Mouse (Mus musculus) heart, embryonic 14.5 days (tissue): ENCODE measurements around the gene Pmpcb. TPM values are rescaled to one million over a fixed set of nuclear protein-coding genes. Genes with fewer than 3 reads are reported as not detected.

ENCODE experiments used
- ATAC-seq: fragments of 200-750 bp; cut with Nextera tagmentation; 2 replicates; pipeline ENCODE4 v1.8.0; 2017; ENCODE audit warnings: low read depth, moderate TSS enrichment; ENCODE audit not compliant: insufficient number of reproducible peaks, insufficient read depth, low FRiP score
- H3K27ac ChIP-seq, 2 experiments: fragments of 200-500 bp in 1 of 2; fragments of 300-500 bp in 1 of 2; sonication (generic) in 1 of 2; replicated peaks in 1 of 2; 2 replicates each; pipeline ENCODE4 v1.5.1; 2012 to 2014; ENCODE audit warnings: low read depth in 2 of 2, low read length in 2 of 2, control low read depth in 1 of 2, mild to moderate bottlenecking in 1 of 2, mixed read lengths in 1 of 2; ENCODE audit not compliant: control insufficient read depth in 1 of 2, insufficient read depth in 1 of 2
- H3K27me3 ChIP-seq: fragments of 300-500 bp; sonication (generic); 2 replicates; pipeline ENCODE4 v1.6.1; 2014; ENCODE audit warnings: mild to moderate bottlenecking, low read length, control low read depth; ENCODE audit not compliant: control insufficient read depth, insufficient read depth
- H3K36me3 ChIP-seq: fragments of 300-500 bp; sonication (generic); 2 replicates; pipeline ENCODE4 v1.6.1; 2014; ENCODE audit warnings: mild to moderate bottlenecking, control low read depth, low read length, mixed read lengths; ENCODE audit not compliant: control insufficient read depth, insufficient read depth
- H3K4me1 ChIP-seq, 2 experiments: fragments of 200-500 bp in 1 of 2; fragments of 300-500 bp in 1 of 2; sonication (generic) in 1 of 2; 2 replicates each; pipeline ENCODE4 v1.6.1; 2012 to 2014; ENCODE audit warnings: low read length in 2 of 2, control low read depth in 1 of 2, mixed read lengths in 1 of 2; ENCODE audit not compliant: control insufficient read depth in 2 of 2, insufficient read depth in 2 of 2
- H3K4me2 ChIP-seq: fragments of 300-500 bp; sonication (generic); 2 replicates; pipeline ENCODE4 v1.6.1; 2014; ENCODE audit warnings: mild to moderate bottlenecking, low read length
- H3K4me3 ChIP-seq, 2 experiments: fragments of 200-500 bp in 1 of 2; fragments of 300-500 bp in 1 of 2; sonication (generic) in 1 of 2; 2 replicates each; pipeline ENCODE4 v1.5.1; 2012 to 2014; ENCODE audit warnings: low read length in 2 of 2, mild to moderate bottlenecking in 2 of 2, control low read depth in 1 of 2, low read depth in 1 of 2, moderate library complexity in 1 of 2; ENCODE audit not compliant: control insufficient read depth in 1 of 2, insufficient read depth in 1 of 2
- H3K9ac ChIP-seq: fragments of 300-500 bp; sonication (generic); 2 replicates; pipeline ENCODE4 v1.6.1; 2014; ENCODE audit warnings: mild to moderate bottlenecking, low read length
- H3K9me3 ChIP-seq: fragments of 300-500 bp; sonication (generic); 2 replicates; pipeline ENCODE4 v1.6.1; 2016; ENCODE audit warnings: low read length, control low read depth; ENCODE audit not compliant: control insufficient read depth
- WGBS: fragments of 180-500 bp; shearing (Covaris S2); extraction: QIAGEN DNeasy Blood & Tissue Kit; methylation state at CpG from one replicate; pipeline ENCODE4 v1.1.7; 2014; 5-methylcytosine and 5-hydroxymethylcytosine counted together
- polyA plus RNA-seq: library from polyadenylated mRNA; unstranded; fragments of >200 nt; fragmentation: Nextera tagmentation; extraction: Ambion mirVana; gene quantifications from 2 replicates; pipeline ENCODE4 v1.2.1, GENCODE M21; 2014

Pmpcb gene
- polyA plus RNA-seq, 1 experiment from 2014 or later, result 165 TPM

- no peaks in the 10 kb centered on the region for H3K9me3 ChIP-seq
- WGBS, result 93% methylated on average over 4 of the region's 4 CpGs
- no peak overlapping the region for H3K4me2 ChIP-seq
- no peak overlapping the region for H3K27ac ChIP-seq
- ATAC-seq, result no peak
- H3K27me3 ChIP-seq, result no peaks in the 10 kb centered on the region
- peaks cover 0 to 2% of the 10 kb centered on the region in 2 experiments; a peak in 2 of 4 replicates for H3K4me1 ChIP-seq
- no peak overlapping the region for H3K4me3 ChIP-seq
- H3K9ac ChIP-seq, result no peak overlapping the region
- H3K36me3 ChIP-seq, result no peaks in the 10 kb centered on the region
Measured at GRCm38 (mm10) chr5:21714447-21714846, 22.5 kb upstream of the Pmpcb start.

DNA sequence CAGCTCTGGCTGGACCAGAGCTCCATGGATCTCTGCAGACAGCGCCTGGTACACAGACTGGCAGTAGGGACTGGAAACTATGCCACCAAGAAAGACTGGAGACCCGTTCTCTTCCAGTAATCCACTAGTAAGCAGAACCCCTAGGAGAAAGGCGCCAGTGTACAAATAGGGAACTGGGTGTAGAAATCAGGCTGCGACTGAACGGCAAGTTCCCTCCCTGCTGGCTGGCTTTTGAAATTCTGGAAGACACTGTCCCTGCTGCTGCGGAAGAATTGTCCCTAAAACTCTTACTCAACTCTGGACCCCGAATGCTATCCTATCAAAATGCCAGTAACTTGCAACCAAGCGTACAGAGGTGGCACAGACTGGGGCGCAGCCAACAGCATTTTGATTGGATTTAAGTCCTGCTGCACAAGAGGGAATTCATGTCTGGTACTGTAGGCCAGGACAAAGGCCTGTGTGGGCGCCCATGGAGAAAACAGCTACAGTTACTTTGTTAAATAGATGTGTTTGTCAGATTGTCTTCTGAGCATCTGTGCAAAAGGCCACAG lies 19.7 kb upstream of the Pmpcb start:
- Histone ChIP-seq H3K4me2 (no peak overlapping the region), H3K9me3 (no peaks in the 10 kb centered on the region), H3K27ac (no peak overlapping the region), H3K9ac (no peak overlapping the region), H3K36me3 (no peaks in the 10 kb centered on the region), H3K4me1 (peaks cover 0 to under 1% of the 10 kb centered on the region in 2 experiments; a peak in 2 of 4 replicates), H3K27me3 (no peaks in the 10 kb centered on the region), H3K4me3 (no peak overlapping the region)
- no peak for ATAC-seq
- 86% methylated on average over 10 of the region's 10 CpGs for WGBS

DNA sequence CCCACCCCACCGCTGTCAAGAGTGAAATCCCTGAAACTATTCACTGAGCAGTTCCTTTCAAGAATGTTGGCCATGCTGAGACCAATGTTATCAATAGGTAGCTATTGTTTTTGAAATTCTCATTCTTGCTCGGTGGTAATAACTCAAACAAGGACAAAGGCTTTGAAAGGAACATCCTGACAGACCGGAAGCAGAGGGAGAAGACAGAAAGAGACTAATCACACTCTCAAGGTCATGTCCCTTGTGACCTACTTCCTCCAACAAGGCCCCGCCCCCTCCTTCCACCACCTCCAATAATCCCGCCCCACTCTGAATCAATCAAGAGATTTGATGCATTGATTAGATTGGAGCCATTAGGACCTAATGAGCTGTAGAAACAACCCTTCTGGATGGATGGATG lies 18.4 kb upstream of the Pmpcb start:
- H3K27me3 ChIP-seq, result no peaks in the 10 kb centered on the region
- no peak overlapping the region for H3K4me3 ChIP-seq
- H3K4me2 ChIP-seq, result no peak overlapping the region
- no peak for ATAC-seq
- no peaks in the 10 kb centered on the region for H3K9me3 ChIP-seq
- no peak overlapping the region for H3K9ac ChIP-seq
- H3K36me3 ChIP-seq, result no peaks in the 10 kb centered on the region
- WGBS, result 82% methylated on average over 5 of the region's 5 CpGs
- H3K27ac ChIP-seq, result no peak overlapping the region
- H3K4me1 ChIP-seq, result no peaks in the 10 kb centered on the region; a peak in 2 of 4 replicates

DNA sequence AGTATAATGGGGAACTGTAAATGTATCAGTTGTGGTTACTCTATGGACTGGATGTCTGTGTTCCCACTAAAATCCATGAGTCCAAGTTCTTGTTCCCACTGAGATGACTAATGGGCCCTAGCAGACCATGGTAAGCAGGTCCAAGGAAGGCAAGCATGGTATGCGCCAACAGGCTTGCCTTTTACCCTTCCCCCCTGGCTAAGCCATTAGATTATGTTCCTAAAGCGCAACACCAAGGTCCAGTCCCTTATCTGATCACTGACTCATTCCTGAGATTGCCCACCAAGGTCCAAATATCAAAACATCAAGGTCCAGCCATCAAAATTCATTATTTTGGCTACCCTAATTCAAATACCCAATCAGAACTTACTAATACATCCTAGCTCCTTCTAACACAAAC lies 17.7 kb upstream of the Pmpcb start:
- Histone ChIP-seq H3K27ac (no peak overlapping the region), H3K9me3 (no peaks in the 10 kb centered on the region), H3K4me1 (no peaks in the 10 kb centered on the region; a peak in 2 of 4 replicates), H3K4me2 (no peak overlapping the region), H3K9ac (no peak overlapping the region), H3K36me3 (no peaks in the 10 kb centered on the region), H3K27me3 (no peaks in the 10 kb centered on the region), H3K4me3 (no peak overlapping the region)
- 90% methylated on average over 2 of the region's 2 CpGs for WGBS
- ATAC-seq, result no peak

GRCm38 (mm10) chr5:21724427-21724826 lies 12.5 kb upstream of the Pmpcb start:
- Histone ChIP-seq H3K36me3 (no peaks in the 10 kb centered on the region), H3K4me1 (peaks cover 0 to 10% of the 10 kb centered on the region in 2 experiments; a peak in 2 of 4 replicates), H3K27me3 (no peaks in the 10 kb centered on the region), H3K4me2 (peak overlapping the region; percentile 14; the same call in 1 of the 2 replicates), H3K9ac (0 out of 2 replicates have a peak overlapping the region, but pooled peaks have one; percentile 2), H3K4me3 (no peak overlapping the region), H3K9me3 (no peaks in the 10 kb centered on the region), H3K27ac (peak overlapping the region; percentile 47 to 62; a peak in 3 of 4 replicates)
- 67% methylated on average over 1 of the region's 1 CpGs for WGBS
- no peak for ATAC-seq

- H3K4me2 ChIP-seq, result peak overlapping the region; percentile 14
- peaks cover 0 to 10% of the 10 kb centered on the region in 2 experiments; a peak in 2 of 4 replicates for H3K4me1 ChIP-seq
- peak overlapping the region in 1 of 2 experiments; percentile 62; a peak in 3 of 4 replicates for H3K27ac ChIP-seq
- no peaks in the 10 kb centered on the region for H3K36me3 ChIP-seq
- no peak overlapping the region for H3K4me3 ChIP-seq
- H3K9ac ChIP-seq, result no peak overlapping the region
- no peak for ATAC-seq
- H3K9me3 ChIP-seq, result no peaks in the 10 kb centered on the region
- 24% methylated on average over 7 of the region's 7 CpGs for WGBS
- H3K27me3 ChIP-seq, result no peaks in the 10 kb centered on the region
Measured at GRCm38 (mm10) chr5:21724872-21725271, 12.1 kb upstream of the Pmpcb start.

DNA sequence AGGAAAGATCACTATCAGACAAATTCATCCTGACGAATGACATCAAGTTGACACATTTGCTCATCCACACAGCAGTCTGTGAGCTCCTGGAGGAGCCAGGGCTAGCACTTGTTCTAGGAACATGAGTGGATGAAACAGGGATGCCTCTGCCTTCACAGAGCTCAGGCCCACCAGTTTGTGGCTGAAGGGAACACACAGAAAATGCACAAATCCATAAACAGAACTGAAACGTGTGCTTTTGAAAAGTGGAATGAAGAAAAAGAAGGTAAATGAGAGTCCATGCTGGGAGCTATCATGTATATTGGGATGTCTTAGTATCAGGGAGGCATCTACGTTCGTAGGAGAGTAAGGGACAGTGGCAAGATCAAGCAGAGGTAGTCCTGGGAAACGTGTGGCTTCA lies 7.8 kb upstream of the Pmpcb start:
- no peak for ATAC-seq

More for the DNA sequence above, 7.8 kb upstream of the Pmpcb start:
- WGBS, result 76% methylated on average over 5 of the region's 5 CpGs
- Histone ChIP-seq H3K4me1 (peaks cover 0 to 15% of the 10 kb centered on the region in 2 experiments; a peak in 2 of 4 replicates), H3K4me3 (no peak overlapping the region), H3K27me3 (no peaks in the 10 kb centered on the region), H3K36me3 (no peaks in the 10 kb centered on the region), H3K4me2 (no peak overlapping the region), H3K9ac (no peak overlapping the region), H3K9me3 (no peaks in the 10 kb centered on the region), H3K27ac (no peak overlapping the region)
